Mouse (Mus musculus) CD4-positive, CD25-positive, alpha-beta regulatory T cell, adult 4 months (primary cell): ENCODE measurements around the gene Bpnt1. TPM values are rescaled to one million over a fixed set of nuclear protein-coding genes. Genes with fewer than 3 reads are reported as not detected.

Experiments used
- polyA plus RNA-seq, 2 experiments: library from polyadenylated mRNA; unstranded; fragments of 100-300 nt; shearing (Covaris generic); gene quantifications; one replicate each; pipeline ENCODE4 v1.2.1; 2017

Bpnt1 gene
- polyA plus RNA-seq, 2 experiments from 2014 or later, result 15.4 to 18.1 TPM

Other genes starting within 250 kb of the Bpnt1 start
- 10 to 100 TPM; 14.7 to 20.7 TPM for gene Rab3gap2, start 128.0 kb upstream of the Bpnt1 start, polyA plus RNA-seq
- gene Iars2, start 2.8 kb upstream of the Bpnt1 start, polyA plus RNA-seq, result 10 to 100 TPM in 1 of 2 experiments, 1 to 10 TPM in 1; 5.3 to 11.6 TPM
- gene Eprs, start 30.9 kb downstream of the Bpnt1 start, polyA plus RNA-seq, result 100 to 1,000 TPM; 108 to 114 TPM
- not detected for gene Slc30a10, start 122.7 kb downstream of the Bpnt1 start, polyA plus RNA-seq